In the genomic region with DNA sequence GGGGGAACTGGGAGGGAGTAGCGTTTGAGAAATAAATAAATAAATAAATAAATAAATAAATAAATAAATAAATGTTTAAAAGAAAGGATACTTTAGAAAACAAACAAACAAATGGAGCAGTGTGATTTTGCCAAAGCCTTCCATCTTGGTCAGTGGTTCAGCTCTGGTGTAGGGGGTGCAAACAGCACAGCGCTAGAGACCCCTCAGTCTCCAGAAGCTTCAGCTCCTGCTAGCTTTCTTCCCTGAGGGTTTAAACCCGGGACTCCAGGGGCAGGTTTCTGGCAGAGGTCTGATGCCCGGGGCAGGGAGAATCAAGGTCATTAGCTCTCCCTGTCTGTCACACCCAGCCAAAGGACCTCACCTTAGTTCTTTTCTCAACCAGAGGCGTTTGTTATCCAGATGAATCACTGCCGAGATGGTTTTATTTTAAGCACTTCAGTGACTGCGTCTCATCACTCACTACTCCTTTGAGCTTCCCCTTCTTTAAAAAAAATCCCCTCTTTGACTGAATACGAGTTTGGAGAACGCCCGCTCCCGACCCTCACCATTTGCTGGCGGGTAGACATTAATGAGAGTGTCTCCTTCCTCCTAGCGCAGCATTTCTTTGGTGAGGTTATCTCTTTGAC, we compare ENCODE assay signal across 9 mouse cellular contexts.
DNase-seq lines count a peak whose midpoint lies in the region; ATAC-seq lines count a peak whose summit lies in the region.
"Had no signal": no experiment of that assay in that cellular context is flagged by ENCODE, and none has a peak within 500 bp of the region (broad histone marks: within the 10 kb centered on the region; RNA-seq: fewer than 3 reads in every experiment).

No protein-coding gene starts in this region.

- H3K27ac ChIP-seq in kidney, embryonic 16.5 days (ENCODE audit: low read length), result no peak overlapping the region
- H3K27ac ChIP-seq in embryonic facial prominence, embryonic 12.5 days, result no peak overlapping the region
- H3K27ac ChIP-seq in hindbrain, embryonic 13.5 days, result no peak overlapping the region
- H3K27ac ChIP-seq in neural tube, embryonic 13.5 days (replicated peaks), result no peak overlapping the region
- no peak overlapping the region for H3K27ac ChIP-seq in liver, embryonic 12.5 days

- WGBS in kidney, embryonic 16.5 days, result 14% methylated on average over 13 of the region's 13 CpGs
- WGBS in embryonic facial prominence, embryonic 12.5 days, result 17% methylated on average over 13 of the region's 13 CpGs
- 18% methylated on average over 13 of the region's 13 CpGs for WGBS in hindbrain, embryonic 13.5 days
- 22% methylated on average over 13 of the region's 13 CpGs for WGBS in neural tube, embryonic 13.5 days
- 19% methylated on average over 13 of the region's 13 CpGs for WGBS in liver, embryonic 12.5 days (ENCODE audit: insufficient replicate concordance)

- peak overlapping the region; percentile 36 for H3K4me2 ChIP-seq in kidney, embryonic 16.5 days (replicated peaks; ENCODE audit: low read depth, low read length)
- peak overlapping the region; percentile 24; the same call in 1 of the 2 replicates for H3K4me2 ChIP-seq in embryonic facial prominence, embryonic 12.5 days (replicated peaks)
- peak overlapping the region; percentile 27 for H3K4me2 ChIP-seq in hindbrain, embryonic 13.5 days
- peak overlapping the region; percentile 13; the same call in 1 of the 2 replicates for H3K4me2 ChIP-seq in neural tube, embryonic 13.5 days
- no peak overlapping the region for H3K4me2 ChIP-seq in liver, embryonic 12.5 days

- no peak overlapping the region for H3K9ac ChIP-seq in kidney, embryonic 16.5 days (replicated peaks; ENCODE audit: low read length)
- no peak overlapping the region for H3K9ac ChIP-seq in embryonic facial prominence, embryonic 12.5 days
- H3K9ac ChIP-seq in hindbrain, embryonic 13.5 days, result no peak overlapping the region
- H3K9ac ChIP-seq in neural tube, embryonic 13.5 days, result no peak overlapping the region
- H3K9ac ChIP-seq in liver, embryonic 12.5 days, result no peak overlapping the region

- no peak overlapping the region for H3K4me3 ChIP-seq in kidney, embryonic 16.5 days (ENCODE audit: low read length)
- no peak overlapping the region for H3K4me3 ChIP-seq in embryonic facial prominence, embryonic 12.5 days
- H3K4me3 ChIP-seq in hindbrain, embryonic 13.5 days, result no peak overlapping the region
- no peak overlapping the region for H3K4me3 ChIP-seq in neural tube, embryonic 13.5 days
- no peak overlapping the region for H3K4me3 ChIP-seq in liver, embryonic 12.5 days

- peaks cover 8% of the 10 kb centered on the region; the same call in 1 of the 2 replicates for H3K4me1 ChIP-seq in kidney, embryonic 16.5 days (ENCODE audit: insufficient read depth, low read length)
- no peaks in the 10 kb centered on the region for H3K4me1 ChIP-seq in embryonic facial prominence, embryonic 12.5 days
- peaks cover 13% of the 10 kb centered on the region for H3K4me1 ChIP-seq in hindbrain, embryonic 13.5 days (replicated peaks)
- H3K4me1 ChIP-seq in neural tube, embryonic 13.5 days (replicated peaks), result peaks cover 11% of the 10 kb centered on the region
- H3K4me1 ChIP-seq in liver, embryonic 12.5 days, result no peaks in the 10 kb centered on the region

- no peak for ATAC-seq in kidney, embryonic 16.5 days (ENCODE audit: low FRiP score, low TSS enrichment)
- 0 out of 2 replicates have a peak, but pooled peaks have one; percentile 47 for ATAC-seq in embryonic facial prominence, embryonic 12.5 days (ENCODE audit: insufficient number of reproducible peaks, insufficient read depth, low FRiP score, low TSS enrichment)
- no peak for ATAC-seq in hindbrain, embryonic 13.5 days (ENCODE audit: low FRiP score)
- ATAC-seq in neural tube, embryonic 13.5 days (ENCODE audit: low read depth), result no peak
- ATAC-seq in liver, embryonic 12.5 days, result no peak
- ATAC-seq in CD4-positive, CD25-positive, alpha-beta regulatory T cell, adult 4 months, result no peak
- ATAC-seq: Patski had no signal

- DNase-seq in kidney, postnatal 10 days, result no peak
- no peak for DNase-seq in adrenal gland, adult 8-10 months

- no peaks in the 10 kb centered on the region for H3K9me3 ChIP-seq in kidney, embryonic 16.5 days (ENCODE audit: low read length)
- H3K9me3 ChIP-seq in embryonic facial prominence, embryonic 12.5 days, result no peaks in the 10 kb centered on the region
- H3K9me3 ChIP-seq in hindbrain, embryonic 13.5 days, result no peaks in the 10 kb centered on the region
- H3K9me3 ChIP-seq in neural tube, embryonic 13.5 days, result no peaks in the 10 kb centered on the region
- no peaks in the 10 kb centered on the region for H3K9me3 ChIP-seq in liver, embryonic 12.5 days (replicated peaks)

- H3K36me3 ChIP-seq in kidney, embryonic 16.5 days (ENCODE audit: insufficient read depth, low read length), result no peaks in the 10 kb centered on the region
- H3K36me3 ChIP-seq in embryonic facial prominence, embryonic 12.5 days, result no peaks in the 10 kb centered on the region
- no peaks in the 10 kb centered on the region for H3K36me3 ChIP-seq in hindbrain, embryonic 13.5 days
- no peaks in the 10 kb centered on the region for H3K36me3 ChIP-seq in neural tube, embryonic 13.5 days
- H3K36me3 ChIP-seq in liver, embryonic 12.5 days, result no peaks in the 10 kb centered on the region

- peaks cover 3% of the 10 kb centered on the region; the same call in 1 of the 2 replicates for H3K27me3 ChIP-seq in kidney, embryonic 16.5 days (ENCODE audit: insufficient read depth, low read length)
- H3K27me3 ChIP-seq in embryonic facial prominence, embryonic 12.5 days, result peaks cover 2% of the 10 kb centered on the region; the same call in 1 of the 2 replicates
- H3K27me3 ChIP-seq in hindbrain, embryonic 13.5 days, result no peaks in the 10 kb centered on the region
- no peaks in the 10 kb centered on the region for H3K27me3 ChIP-seq in neural tube, embryonic 13.5 days
- no peaks in the 10 kb centered on the region for H3K27me3 ChIP-seq in liver, embryonic 12.5 days (replicated peaks)
